Mouse (Mus musculus): ENCODE data around the gene Mmp1b. TPM values are rescaled to one million over a fixed set of nuclear protein-coding genes. Genes with fewer than 3 reads are reported as not detected.

Gene Mmp1b
- not detected in 2 replicates for polyA plus RNA-seq (2012; rRNA removed)

DNA sequence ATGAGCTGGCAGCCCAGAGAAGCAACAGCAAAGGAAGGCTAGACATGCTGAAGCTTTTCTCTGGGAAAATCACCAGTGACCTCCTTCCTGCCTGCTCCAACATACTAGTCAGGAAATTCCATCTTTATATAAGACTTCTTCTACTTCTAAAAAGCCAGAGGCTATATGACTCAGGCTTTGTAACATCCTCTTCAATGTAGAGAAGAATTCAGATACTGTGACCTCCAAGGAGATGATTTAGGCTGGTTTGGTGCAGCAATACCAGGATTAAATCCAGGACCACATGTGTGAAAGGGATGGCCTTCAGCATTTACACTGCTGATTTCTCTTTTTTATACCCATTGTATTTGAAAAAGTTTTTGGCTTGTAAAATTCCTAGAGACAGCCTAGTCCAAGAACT lies at the start of gene Mmp1b:
TSS of gene Mmp1b (minus strand) at position 101 of the 400 bp plus-strand sequence.

DNA sequence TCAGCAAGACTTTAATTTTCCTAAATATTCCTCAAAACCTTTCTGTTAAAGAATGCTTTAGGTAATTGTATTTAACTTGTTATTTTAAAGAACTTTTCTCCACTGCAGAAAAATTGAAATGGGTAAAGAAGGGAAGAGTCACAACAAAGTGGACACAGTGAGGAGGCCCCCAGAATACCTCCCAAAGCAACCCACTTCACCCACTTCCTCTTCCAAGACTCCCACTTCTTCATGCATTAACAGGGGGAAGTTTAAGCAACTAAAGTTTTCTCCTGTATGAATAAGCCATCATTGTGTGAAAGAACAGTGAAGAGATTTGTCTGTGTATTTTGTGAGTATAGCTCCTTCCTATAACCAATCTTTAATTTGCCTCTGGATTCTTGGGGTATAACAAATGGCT lies 43.7 kb downstream of the Mmp1b start, which contains the start of gene Mmp12:
TSS of gene Mmp12 (plus strand) at position 275 of the 400 bp plus-strand sequence.

Other genes starting within 250 kb of the Mmp1b start
- 0.02 and 0.18 TPM in 2 replicates for gene Dync2h1, start 203.6 kb downstream of the Mmp1b start, polyA plus RNA-seq (2012; rRNA removed)
- gene Dcun1d5, start 203.5 kb downstream of the Mmp1b start, polyA plus RNA-seq (2012; rRNA removed), result 11.0 and 25.8 TPM in 2 replicates
- gene Mmp13, start 115.5 kb downstream of the Mmp1b start, polyA plus RNA-seq (2012; rRNA removed), result 0.12 and 0.14 TPM in 2 replicates
- 0.19 and 0.30 TPM in 2 replicates for gene Mmp12, start 43.7 kb downstream of the Mmp1b start, polyA plus RNA-seq (2012; rRNA removed)
- gene Mmp3, start 57.8 kb upstream of the Mmp1b start, polyA plus RNA-seq (2012; rRNA removed), result 0.26 and 0.38 TPM in 2 replicates
- gene Mmp10, start 114.3 kb upstream of the Mmp1b start, polyA plus RNA-seq (2012; rRNA removed), result 0.05 TPM in 1 of 2 replicates, not detected in the other
- gene Mmp8, start 170.4 kb upstream of the Mmp1b start, polyA plus RNA-seq (2012; rRNA removed), result not detected in 2 replicates
- gene Mmp27, start 183.3 kb upstream of the Mmp1b start, polyA plus RNA-seq (2012; rRNA removed), result not detected in 2 replicates
- not detected in 2 replicates for gene Mmp20, start 240.2 kb upstream of the Mmp1b start, polyA plus RNA-seq (2012; rRNA removed)

All from stomach, adult 2 months (tissue).